Mouse (Mus musculus) bone marrow macrophage, adult 2 months (primary cell): Measurements from ENCODE around the gene Csrnp1.
A peak's percentile ranks its signal among the peaks of the same experiment; 100 is the strongest.

Source experiments
- CTCF ChIP-seq: IDR thresholded peaks from 2 replicates; pipeline ENCODE4 v1.5.1; 2012; ENCODE audit warnings: low read depth, mild to moderate bottlenecking, low read length, moderate library complexity
- POLR2A ChIP-seq: IDR thresholded peaks from 2 replicates; pipeline ENCODE4 v1.6.1; 2012; ENCODE audit warnings: mild to moderate bottlenecking, low read depth, low read length, borderline replicate concordance

GRCm38 (mm10) chr9:119982241-119982811, 2.1 kb downstream of the Csrnp1 start:
- TF ChIP-seq CTCF (peak; percentile 49; the same call in 1 of the 2 replicates), POLR2A (no peak)
